Mouse (Mus musculus): ENCODE measurements around the gene Ppm1f.
A peak's percentile ranks its signal among the peaks of the same experiment; 100 is the strongest.
"Not testable (repeated sequence)": the region's sequence is repeated elsewhere in the genome, so short reads cannot be mapped to it uniquely, and the experiment has no call there.

Ppm1f gene

DNA sequence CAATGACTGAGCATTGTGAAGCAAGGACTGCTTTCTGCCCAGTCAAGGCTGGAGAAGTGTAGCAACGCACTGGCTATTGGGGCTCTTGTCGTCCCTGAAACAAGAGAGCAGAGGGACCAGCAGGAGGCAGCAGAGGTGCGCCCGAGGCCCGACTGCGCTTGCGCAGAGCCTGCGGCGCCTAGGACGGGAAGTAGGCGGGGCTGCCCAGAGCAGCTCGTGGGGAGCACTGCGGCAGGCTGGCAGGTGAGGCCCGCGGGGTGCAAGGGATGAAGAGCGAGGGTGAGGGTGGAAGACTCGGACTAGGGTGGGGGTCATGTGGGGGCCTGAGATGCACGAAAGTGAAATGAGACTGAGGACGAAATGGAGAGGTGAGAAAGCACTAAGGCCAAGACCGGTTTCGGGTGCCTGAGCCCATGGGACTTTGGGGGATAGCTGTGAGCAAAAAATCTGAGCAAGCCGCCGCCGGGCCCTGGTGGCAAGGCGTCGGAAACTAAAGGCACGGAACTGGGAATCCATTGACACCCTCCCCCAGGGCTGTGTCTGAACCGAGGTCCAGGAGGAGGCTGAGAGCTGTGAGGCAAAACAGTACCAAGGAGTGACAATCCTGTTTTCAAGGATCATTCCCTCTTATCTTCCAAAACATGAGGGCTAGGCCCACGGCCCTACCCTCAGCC is at the start of gene Ppm1f:
Ppm1f (plus strand) TSS at position 88 of the 674 bp plus-strand sequence.
- DNase-seq: peak; percentile 95

DNA sequence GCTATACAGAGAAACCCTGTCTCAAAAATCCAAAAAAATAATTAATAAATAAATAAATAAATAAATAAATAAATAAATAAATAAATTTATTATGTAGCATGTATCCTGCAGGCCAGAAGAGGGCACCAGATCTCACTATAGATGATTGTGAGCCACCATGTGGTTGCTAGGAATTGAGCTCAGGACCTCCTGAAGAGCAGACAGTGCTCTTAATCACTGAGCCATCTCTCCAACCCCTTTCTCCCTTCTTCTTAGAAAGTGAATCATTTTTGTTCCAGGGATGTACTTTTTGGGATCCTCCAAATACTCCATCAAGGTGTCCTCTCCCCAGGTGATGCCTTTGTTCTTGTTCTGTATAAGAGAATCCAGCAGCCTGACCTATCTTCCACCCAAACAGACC is 47.1 kb upstream of the Ppm1f start:
- DNase-seq: no peak

DNA sequence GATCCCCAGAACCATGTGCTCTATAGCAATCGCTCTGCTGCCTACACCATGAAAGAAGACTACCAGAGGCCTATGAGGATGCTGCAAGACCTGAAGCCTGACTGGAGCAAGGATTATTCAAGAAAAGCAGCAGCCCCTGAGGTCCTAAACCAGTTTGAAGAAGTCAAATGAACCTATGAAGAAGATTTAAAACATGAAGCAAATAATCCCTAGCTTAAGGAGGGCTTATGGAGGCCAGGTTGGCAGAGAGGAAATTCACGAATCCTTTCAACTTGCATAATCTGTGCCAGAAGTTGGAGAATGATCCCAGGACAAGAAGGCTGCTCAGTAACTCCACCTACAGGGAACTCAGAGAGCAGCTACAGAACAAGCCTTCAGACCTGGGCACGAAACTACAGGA is 43.9 kb upstream of the Ppm1f start:
- no peak for DNase-seq

DNA sequence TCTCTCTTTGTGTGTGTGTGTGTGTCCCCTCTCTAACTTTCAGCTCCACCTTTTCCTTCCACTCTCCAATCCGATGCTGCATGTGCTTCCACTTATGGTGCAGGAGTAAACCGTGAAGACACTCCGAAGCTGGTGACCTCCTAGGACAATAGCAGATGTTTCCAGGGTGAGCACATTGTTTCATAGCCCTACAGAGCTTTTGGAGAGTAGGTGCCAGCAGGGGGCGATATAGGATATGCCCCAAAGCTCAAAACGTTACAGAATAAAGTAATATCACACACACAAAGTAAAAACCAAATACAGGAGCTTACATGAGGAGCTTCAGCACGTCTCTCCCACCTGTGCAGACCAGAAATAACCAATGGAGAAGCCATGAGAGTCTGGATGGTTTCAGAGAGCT is 41.4 kb upstream of the Ppm1f start:
- peak; percentile 63 to 85 for DNase-seq

DNA sequence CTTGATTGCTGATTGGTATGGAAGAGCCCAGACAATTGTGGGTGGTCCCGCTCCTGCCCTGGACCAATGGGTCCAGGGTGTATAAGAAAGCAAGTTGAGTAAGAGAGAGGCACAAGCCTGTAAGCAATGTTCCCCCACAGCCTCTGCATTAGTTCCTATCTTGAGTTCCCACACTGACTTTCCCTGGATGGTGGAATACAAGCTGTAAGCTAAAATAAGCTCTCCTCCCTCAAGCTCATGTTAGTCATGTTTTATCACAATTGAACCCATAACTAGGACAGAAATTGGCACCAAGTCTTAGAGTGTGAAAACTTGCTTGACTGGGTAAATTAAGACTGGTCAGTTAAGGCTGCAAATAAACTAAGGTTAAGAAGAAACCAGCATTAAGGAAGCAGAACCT is 40.7 kb upstream of the Ppm1f start:
- no peak for DNase-seq

DNA sequence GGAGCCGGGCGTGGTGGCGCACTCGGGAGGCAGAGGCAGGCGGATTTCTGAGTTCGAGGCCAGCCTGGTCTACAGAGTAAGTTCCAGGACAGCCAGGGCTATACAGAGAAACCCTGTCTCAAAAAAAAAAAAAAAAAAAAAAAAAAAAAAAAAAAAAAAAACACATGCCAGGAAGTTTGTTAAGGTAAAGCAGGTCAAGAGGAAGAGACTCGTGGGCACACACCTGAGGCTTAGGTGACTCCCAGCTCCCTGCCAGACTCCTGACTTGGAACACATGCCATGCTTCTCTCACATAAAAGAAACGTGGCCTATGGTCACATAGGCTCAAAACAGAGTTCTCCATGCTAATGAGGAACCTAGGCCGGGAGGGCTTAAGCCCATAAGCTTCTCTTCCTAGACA is 40.2 kb upstream of the Ppm1f start:
- DNase-seq: not testable (repeated sequence)

DNA sequence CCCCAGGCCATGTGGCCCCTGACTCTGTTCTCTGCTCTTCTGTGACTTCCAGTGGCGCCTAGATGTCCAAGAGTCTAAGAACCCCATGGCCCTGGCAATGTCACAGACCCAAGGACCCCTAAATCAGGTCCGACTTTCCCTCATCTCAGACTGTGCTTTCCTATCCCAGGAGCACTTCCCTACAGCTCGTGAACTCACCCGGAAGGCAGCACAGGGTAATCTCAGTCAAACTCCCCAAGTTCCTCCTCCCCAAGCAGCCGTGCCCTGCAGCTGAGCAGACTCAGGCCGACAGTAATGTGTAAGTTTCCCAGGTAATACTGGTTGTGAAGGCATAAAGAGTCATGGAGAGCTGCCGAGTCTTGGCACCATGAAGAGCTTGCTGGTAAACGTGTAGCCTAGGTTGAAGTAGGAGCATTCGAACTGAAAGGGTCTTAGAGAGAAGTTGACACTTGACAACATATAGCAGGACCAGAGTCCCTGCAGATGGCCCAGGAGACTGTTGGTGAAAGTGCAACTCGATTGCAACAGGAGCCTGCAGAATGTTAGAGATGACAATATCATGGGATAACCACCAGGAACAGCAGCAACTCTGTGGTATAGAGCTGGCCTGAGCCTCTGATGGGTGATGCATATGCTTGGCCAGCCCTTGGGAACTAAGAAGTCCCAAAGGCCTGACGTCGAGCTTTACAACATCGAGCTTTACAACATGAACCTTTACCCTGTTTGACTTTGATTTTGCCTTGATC is 39.4 kb upstream of the Ppm1f start:
- no peak for DNase-seq

DNA sequence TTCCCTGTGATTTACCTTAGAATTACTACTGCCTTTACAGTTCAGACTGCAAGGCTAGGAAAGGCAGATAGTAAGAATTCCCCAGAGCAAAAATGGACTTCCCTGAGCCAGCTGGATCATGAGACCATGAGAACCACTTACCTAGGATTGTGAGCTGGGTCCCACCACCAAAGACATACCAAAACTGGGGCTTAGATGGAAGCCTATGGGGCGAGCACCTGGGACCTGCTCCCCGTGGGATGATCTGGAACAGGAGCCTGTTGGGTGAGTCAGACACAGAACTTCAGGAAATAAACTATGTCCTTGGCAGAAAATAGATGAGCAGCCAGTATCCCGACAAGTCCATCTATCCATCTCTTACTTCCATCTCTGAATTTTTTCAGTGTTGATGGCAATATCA is 34.0 kb upstream of the Ppm1f start:
- no peak for DNase-seq

DNA sequence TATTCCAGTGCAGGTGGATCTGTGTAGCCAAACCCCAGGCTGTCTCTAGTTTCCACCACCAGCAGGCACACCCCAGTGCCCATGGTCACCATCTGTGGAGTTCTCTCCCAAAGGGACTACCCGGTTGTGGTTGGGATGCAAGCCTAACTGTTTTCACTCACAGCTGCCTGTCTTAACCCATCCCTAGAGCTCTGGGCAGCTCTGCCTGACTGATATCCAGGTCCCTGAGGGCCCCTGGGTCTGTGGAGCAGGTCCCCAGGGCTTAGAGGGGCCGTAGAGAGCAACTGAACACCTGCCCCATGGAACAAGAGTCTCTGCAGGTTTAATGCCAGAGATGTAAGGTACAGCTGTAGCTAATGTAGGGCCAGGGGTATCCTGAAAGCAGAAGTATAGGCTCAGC is 32.3 kb upstream of the Ppm1f start, which contains the start of gene Igll1:
Igll1 (minus strand) TSS at position 8 of the 400 bp plus-strand sequence.
- no peak for DNase-seq

DNA sequence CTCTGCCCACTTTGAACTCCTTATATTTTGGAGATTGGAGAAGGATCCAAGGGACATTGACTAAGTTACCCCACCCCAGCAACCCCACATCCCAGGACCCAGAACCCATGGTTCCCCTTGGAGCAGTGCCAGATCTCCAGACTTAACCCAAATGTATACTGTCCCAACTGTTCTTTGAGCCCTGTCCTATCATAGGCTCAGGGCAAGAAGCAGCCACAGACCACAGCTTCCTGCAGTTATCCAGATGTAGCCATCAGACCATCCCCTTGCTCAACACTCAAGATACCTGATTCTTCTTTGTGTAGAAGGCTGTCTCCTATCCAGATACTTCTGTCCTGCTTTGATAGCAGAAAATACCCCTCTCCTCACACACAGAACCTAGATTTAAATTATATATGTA is 31.1 kb upstream of the Ppm1f start:
- DNase-seq: no peak

DNA sequence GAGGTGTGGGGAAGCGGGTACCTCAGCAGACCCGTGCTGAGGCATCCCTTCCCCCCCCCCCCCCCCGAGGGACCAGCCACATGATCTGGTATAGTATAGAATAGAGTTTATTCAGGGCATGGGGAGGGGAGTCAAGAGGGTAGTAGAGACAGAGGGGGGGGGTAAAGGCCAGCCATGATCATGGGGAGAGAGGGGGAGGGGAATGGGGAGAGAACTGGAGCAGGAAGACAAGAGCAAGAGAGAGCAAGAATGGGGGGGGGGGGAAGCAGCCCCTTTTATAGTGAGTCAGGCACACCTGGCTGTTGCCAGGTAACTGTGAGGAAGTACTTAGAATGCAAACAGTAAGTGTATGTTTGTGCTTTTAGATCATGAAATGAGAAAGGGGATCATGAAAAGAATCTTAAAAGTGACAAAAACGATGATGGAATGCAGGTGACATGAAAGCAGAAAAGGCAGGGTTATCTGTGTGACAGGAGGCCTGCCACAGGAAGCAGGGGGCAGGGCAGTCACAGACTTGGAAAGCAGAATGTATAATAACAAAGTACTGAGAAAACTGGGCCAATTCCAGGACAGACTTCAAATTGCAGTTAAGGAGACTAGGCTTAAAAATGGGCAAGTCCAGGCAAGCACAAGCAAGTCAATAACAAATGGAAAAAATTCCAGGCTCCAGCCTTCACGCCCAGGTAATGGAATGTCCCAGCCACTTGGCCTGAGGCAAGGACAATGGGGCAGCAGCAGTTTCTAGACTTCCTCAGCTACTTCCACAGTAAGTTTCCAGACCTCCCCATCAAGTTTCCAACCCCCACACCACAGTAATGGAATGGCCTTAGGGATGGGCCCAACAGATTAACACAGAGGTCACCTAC is 30.3 kb upstream of the Ppm1f start:
- DNase-seq: peak; percentile 71 to 90

DNA sequence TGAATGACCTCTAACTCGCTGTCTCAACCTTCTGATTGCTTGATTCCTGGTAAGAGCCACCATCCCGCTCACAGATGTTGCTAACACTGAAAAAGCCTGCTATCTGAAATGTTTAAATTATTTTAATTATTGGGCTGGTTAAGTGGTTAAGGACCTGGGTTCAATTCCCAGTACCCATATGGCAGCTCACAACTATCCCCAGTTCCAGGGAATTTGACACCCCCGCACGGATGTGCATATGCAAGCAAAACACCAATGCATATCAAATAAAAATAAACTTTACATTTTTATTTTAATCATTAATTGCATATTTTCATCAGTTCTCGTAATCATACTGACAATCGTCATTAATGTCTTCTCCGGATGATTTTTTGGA is 26.0 kb upstream of the Ppm1f start:
- no peak for DNase-seq

DNA sequence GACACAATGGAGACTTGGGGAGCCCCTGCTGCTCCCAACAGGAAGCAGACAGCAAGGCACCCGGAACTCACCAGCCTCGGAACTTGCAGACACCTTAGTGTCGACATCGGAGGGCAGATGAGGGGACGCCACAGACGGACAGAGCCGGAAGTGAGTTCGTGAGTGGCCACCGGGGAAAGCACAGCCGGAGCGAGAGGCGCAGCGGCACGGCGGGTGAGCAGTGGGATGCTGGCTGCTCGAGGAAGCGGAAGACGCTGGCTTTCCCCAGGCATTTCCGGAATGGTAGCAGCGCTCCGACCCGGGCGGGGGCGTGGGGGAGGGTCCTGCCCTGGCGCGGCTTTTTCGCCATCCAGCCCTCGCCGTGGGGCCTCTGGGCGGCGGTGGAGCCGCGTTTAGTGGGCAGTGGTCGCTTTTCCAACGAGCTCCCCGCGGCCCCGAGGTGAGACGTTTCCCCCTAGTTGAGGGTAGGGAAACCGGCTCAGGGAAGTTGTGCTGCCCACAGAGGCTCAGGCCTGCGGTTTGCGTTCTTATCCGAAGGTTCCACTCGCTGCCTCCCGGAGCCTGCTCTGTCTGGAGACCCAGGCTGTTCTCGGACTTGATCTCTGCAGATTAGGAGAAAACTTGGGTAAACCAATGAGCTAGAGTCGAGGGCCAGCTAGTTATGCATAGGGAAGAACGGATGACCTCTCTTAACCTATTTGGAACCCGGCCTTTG is 25.5 kb upstream of the Ppm1f start, which contains the start of the genes Top3b and Vpreb1:
Top3b (plus strand) TSS at position 120 of the 715 bp plus-strand sequence.
Vpreb1 (minus strand) TSS at position 227 of the 715 bp plus-strand sequence.
- peak; percentile 89 to 95 for DNase-seq

DNA sequence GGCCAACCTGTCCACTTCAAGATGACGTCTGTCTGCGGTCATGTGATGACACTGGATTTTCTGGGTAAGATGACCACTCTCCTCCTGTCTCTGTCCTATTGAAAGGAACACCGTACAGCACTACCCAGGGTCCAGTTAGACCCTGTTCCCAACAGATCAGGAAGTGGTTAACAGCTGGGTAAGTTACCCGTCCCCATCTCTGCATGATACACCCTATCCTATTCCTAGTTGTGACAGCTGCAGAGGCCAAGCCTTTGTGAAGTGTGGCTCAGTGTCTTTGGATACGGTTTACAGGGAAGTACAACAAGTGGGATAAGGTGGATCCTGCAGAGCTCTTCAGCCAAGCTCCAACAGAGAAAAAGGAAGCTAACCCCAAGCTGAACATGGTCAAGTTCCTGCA is 17.2 kb upstream of the Ppm1f start:
- DNase-seq: no peak

DNA sequence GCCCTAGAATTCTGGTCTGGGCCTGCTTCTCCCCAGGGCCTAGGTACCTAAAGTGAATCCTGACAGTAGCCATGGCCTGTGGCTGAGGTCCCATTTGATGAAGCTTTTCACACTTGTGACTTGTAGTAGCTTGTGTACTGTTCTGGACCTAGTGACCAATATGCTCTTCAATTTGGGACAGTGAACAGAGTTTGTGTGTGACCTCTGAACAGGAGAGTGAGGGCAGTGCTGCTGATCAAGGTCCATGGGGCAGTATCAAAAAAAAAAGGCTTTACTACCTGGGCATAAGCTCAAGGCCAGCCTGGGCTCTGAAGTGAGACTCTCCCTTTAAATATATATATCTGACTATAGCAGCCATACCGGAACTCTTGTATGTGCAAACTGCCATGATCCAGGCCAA is 7.9 kb upstream of the Ppm1f start:
- no peak for DNase-seq

DNA sequence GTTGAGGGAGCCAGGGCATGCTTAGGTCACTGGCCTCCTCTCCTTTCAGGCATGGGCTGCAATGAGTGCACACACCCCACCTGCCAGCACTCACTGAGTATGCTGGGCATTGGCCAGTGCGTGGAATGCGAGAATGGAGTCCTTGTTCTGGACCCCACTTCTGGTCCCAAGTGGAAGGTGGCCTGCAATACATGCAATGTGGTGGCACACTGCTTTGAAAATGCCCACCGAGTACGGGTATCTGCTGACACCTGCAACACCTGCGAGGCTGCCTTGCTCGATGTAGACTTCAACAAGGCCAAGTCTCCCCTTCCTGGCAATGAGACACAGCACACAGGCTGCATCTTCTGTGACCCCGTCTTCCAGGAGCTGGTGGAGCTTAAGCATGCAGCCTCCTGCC is 3.9 kb upstream of the Ppm1f start:
- no peak for DNase-seq

DNA sequence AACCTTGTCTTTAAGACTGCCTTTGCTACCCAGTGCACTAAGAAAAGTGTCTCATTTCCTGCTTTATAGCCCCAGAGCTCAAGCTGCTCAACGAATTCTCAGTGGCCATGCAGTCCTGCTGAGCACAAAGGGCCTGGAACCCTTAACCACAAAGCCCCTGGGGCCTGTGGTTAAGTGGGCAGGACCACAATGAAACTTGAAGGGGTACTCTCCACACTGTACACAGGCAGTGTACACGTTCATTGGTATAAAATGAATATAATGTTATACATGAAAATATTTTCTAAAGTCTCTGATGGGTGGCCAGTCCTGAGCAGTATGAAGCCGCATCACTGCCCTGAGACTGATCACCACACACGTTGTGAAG is 271 bp upstream of the Ppm1f start:
- no peak for DNase-seq

DNA sequence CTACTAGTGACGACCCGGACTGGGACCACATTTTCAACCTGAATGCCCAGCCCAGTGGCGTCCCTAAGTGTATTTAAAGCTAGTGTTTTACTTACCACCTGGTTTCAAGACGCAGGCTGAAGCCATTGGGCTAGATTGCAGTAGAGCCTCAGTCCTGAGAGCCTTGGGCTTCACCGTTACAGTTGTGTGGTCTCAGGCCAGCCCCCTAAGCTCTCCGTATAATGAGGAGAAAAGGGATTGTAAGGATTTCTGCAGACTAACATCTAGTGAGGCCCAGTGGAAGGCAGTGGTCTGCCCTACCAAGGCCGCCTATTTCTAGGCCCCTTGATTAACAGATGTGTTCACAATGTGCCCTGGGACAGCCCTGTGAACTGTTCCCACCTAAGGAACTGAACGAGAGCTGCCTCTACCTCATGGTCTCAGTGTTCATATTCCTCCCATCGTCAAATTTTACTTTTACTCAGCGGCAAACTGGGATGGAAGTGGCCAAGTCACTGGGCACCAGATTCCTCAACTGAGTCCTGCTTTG is 851 bp downstream of the Ppm1f start:
- DNase-seq: no peak

DNA sequence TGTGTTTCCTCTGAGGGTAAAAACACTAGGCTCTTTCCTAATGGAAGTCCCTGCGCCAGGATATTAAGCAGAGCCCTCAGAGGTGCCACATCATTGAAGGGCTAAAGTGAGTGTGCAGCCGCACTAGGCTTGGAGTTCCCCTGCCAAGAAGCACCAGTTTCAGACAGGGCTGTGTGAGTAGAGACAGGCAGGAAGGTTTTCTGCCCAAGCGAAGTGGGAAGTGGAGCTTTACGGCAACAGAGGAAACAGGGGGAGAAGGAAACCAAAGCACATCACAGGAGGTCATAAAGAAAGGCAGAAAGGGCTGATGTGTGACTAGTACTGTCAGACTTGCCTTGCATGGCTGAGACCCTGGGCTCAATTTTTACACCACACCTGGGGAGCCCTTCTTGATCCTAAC is 6.1 kb downstream of the Ppm1f start:
- no peak for DNase-seq

DNA sequence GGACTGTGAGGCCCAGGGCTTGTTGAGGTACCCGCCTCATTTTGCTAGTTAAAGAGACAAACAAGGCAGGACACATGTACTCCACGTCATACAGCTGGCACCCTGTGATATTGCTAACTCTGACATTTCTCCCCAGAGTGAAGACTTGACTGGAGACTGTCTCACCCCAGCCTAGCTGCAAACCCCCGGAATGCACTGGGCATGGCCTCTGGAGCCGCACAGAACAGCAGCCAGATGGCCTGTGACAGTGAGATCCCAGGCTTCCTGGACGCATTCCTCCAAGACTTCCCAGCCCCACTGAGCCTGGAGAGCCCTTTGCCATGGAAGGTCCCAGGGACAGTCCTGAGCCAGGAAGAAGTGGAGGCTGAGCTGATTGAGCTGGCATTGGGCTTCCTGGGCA is 6.9 kb downstream of the Ppm1f start:
- no peak for DNase-seq

DNA sequence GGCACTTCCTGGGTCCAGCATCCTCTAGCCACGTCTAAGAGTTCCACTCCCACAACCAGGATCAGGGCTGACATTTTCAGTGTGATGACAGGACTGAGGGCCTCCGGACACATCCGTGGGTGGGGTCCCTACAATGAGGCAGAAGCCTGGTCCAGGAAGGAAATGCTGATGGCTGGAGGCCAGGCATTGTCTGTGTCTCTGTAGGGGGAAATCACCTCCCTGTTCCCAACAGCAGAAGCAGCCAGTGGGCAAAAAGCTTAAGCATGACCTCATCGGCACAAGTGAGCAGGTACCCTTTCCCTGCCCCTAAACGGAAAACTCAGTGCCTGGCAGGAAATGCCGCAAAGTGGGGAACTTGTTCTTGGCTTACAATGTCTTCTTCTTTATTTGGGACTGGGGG is 11.5 kb downstream of the Ppm1f start:
- peak; percentile 86 to 94 for DNase-seq
